Mouse (Mus musculus) limb, embryonic 11.5 days (tissue): ENCODE measurements around the gene Utp4. TPM values are rescaled to one million over a fixed set of nuclear protein-coding genes. Genes with fewer than 3 reads are reported as not detected.
A peak's percentile ranks its signal among the peaks of the same experiment; 100 is the strongest.

Experiments
- ATAC-seq: fragments of 200-750 bp; cut with Nextera tagmentation; 2 replicates; pipeline ENCODE4 v1.8.0; 2017; ENCODE audit warnings: low read depth; ENCODE audit not compliant: insufficient number of reproducible peaks, low FRiP score, low TSS enrichment
- DNase-seq: peaks from one replicate; pipeline ENCODE4 v3.0.0-alpha.2; 2015; ENCODE audit warnings: low spot score
- H3K27ac ChIP-seq: fragments of 300-500 bp; sonication (generic); replicated peaks from 2 replicates; pipeline ENCODE4 v1.5.1; 2014; ENCODE audit warnings: low read depth, mild to moderate bottlenecking, low read length
- H3K27me3 ChIP-seq: fragments of 300-500 bp; sonication (generic); 2 replicates; pipeline ENCODE4 v1.6.1; 2014; ENCODE audit warnings: mild to moderate bottlenecking, low read length, mixed read lengths; ENCODE audit not compliant: control insufficient read depth, insufficient read depth
- H3K36me3 ChIP-seq: fragments of 300-500 bp; sonication (generic); 2 replicates; pipeline ENCODE4 v1.6.1; 2014; ENCODE audit warnings: mild to moderate bottlenecking, low read length, moderate library complexity, mixed read lengths; ENCODE audit not compliant: control insufficient read depth, insufficient read depth
- H3K4me1 ChIP-seq: fragments of 300-500 bp; sonication (generic); 2 replicates; pipeline ENCODE4 v1.6.1; 2014; ENCODE audit warnings: low read length, mixed read lengths; ENCODE audit not compliant: control insufficient read depth, insufficient read depth
- H3K4me2 ChIP-seq: fragments of 300-500 bp; sonication (generic); 2 replicates; pipeline ENCODE4 v1.6.1; 2014; ENCODE audit warnings: low read depth, mild to moderate bottlenecking, moderate library complexity; ENCODE audit not compliant: severe bottlenecking
- H3K4me3 ChIP-seq: fragments of 300-500 bp; sonication (generic); 2 replicates; pipeline ENCODE4 v1.5.1; 2014; ENCODE audit warnings: low read depth, low read length
- H3K9ac ChIP-seq: fragments of 300-500 bp; sonication (generic); 2 replicates; pipeline ENCODE4 v1.6.1; 2014; ENCODE audit warnings: mild to moderate bottlenecking, low read length
- H3K9me3 ChIP-seq: fragments of 300-500 bp; sonication (generic); 2 replicates; pipeline ENCODE4 v1.6.1; 2016; ENCODE audit warnings: low read length; ENCODE audit not compliant: control insufficient read depth
- WGBS: fragments of 180-500 bp; shearing (Covaris S2); extraction: QIAGEN DNeasy Blood & Tissue Kit; methylation state at CpG from one replicate; pipeline ENCODE4 v1.1.7; 2014; 5-methylcytosine and 5-hydroxymethylcytosine counted together
- polyA plus RNA-seq: library from polyadenylated mRNA; unstranded; fragments of >200 nt; fragmentation: Nextera tagmentation; extraction: Ambion mirVana; gene quantifications from 2 replicates; pipeline ENCODE4 v1.2.1, GENCODE M21; 2014

Utp4 gene
- polyA plus RNA-seq, 1 experiment from 2014 or later, result 82.6 TPM

GRCm38 (mm10) chr8:106888803-106889202, 4.6 kb upstream of the Utp4 start:
- H3K36me3 ChIP-seq, result peaks cover 15% of the 10 kb centered on the region; the same call in 1 of the 2 replicates
- ATAC-seq (no peak), DNase-seq (no peak)
- no peaks in the 10 kb centered on the region for H3K9me3 ChIP-seq
- WGBS, result 91% methylated on average over 3 of the region's 3 CpGs
- H3K27ac ChIP-seq, result no peak overlapping the region
- H3K4me1 ChIP-seq, result 0 out of 2 replicates have a peak, but pooled peaks cover 5% of the 10 kb centered on the region
- H3K27me3 ChIP-seq, result no peaks in the 10 kb centered on the region
- no peak overlapping the region for H3K4me2 ChIP-seq
- H3K4me3 ChIP-seq, result no peak overlapping the region
- H3K9ac ChIP-seq, result no peak overlapping the region

GRCm38 (mm10) chr8:106892210-106892805, 1.1 kb upstream of the Utp4 start:
- ATAC-seq, result no peak
- peak overlapping the region; percentile 63 for H3K4me2 ChIP-seq

GRCm38 (mm10) chr8:106892806-106893451, 507 bp upstream of the Utp4 start:
- peak overlapping the region; percentile 97 for H3K9ac ChIP-seq
- peak; percentile 67 for ATAC-seq
- no peaks in the 10 kb centered on the region for H3K9me3 ChIP-seq
- H3K4me3 ChIP-seq, result peak overlapping the region; percentile 84
- under 1% methylated on average over 52 of the region's 57 CpGs for WGBS
- DNase-seq, result no peak
- H3K27me3 ChIP-seq, result no peaks in the 10 kb centered on the region
- 0 out of 2 replicates have a peak, but pooled peaks cover 5% of the 10 kb centered on the region for H3K4me1 ChIP-seq
- no peaks in the 10 kb centered on the region for H3K36me3 ChIP-seq
- H3K27ac ChIP-seq, result peak overlapping the region; percentile 95
- peak overlapping the region; percentile 63 for H3K4me2 ChIP-seq

More at GRCm38 (mm10) chr8:106892210-106892805, 1.1 kb upstream of the Utp4 start:
- peak overlapping the region; percentile 95 for H3K27ac ChIP-seq
- 0 out of 2 replicates have a peak, but pooled peaks cover 5% of the 10 kb centered on the region for H3K4me1 ChIP-seq
- no peaks in the 10 kb centered on the region for H3K27me3 ChIP-seq
- peak; percentile 64 for DNase-seq
- no peaks in the 10 kb centered on the region for H3K36me3 ChIP-seq
- peak overlapping the region; percentile 84 for H3K4me3 ChIP-seq
- H3K9me3 ChIP-seq, result no peaks in the 10 kb centered on the region
- under 1% methylated on average over 15 of the region's 15 CpGs for WGBS
- H3K9ac ChIP-seq, result peak overlapping the region; percentile 97

GRCm38 (mm10) chr8:106899473-106899872, 6.0 kb downstream of the Utp4 start:
- no peak for DNase-seq
- Histone ChIP-seq H3K4me1 (no peaks in the 10 kb centered on the region), H3K27me3 (no peaks in the 10 kb centered on the region), H3K36me3 (peaks cover 18% of the 10 kb centered on the region; the same call in 1 of the 2 replicates), H3K9me3 (no peaks in the 10 kb centered on the region), H3K27ac (no peak overlapping the region), H3K9ac (no peak overlapping the region), H3K4me3 (no peak overlapping the region), H3K4me2 (no peak overlapping the region)
- no peak for ATAC-seq
- WGBS, result 88% methylated on average over 5 of the region's 5 CpGs

- Histone ChIP-seq H3K27me3 (no peaks in the 10 kb centered on the region), H3K27ac (no peak overlapping the region), H3K4me2 (no peak overlapping the region), H3K4me3 (no peak overlapping the region), H3K9ac (no peak overlapping the region), H3K9me3 (no peaks in the 10 kb centered on the region), H3K36me3 (peaks cover 28% of the 10 kb centered on the region), H3K4me1 (no peaks in the 10 kb centered on the region)
- WGBS, result 94% methylated on average over 17 of the region's 17 CpGs
- ATAC-seq (no peak), DNase-seq (peak; percentile 68)
These were observed 12.5 kb downstream of the Utp4 start for GRCm38 (mm10) chr8:106905727-106906480.

GRCm38 (mm10) chr8:106906635-106907034, 13.2 kb downstream of the Utp4 start:
- Histone ChIP-seq H3K36me3 (peaks cover 30% of the 10 kb centered on the region), H3K4me3 (no peak overlapping the region), H3K4me2 (no peak overlapping the region), H3K27me3 (no peaks in the 10 kb centered on the region), H3K9me3 (no peaks in the 10 kb centered on the region), H3K9ac (no peak overlapping the region), H3K27ac (no peak overlapping the region), H3K4me1 (no peaks in the 10 kb centered on the region)
- WGBS, result 95% methylated on average over 6 of the region's 6 CpGs
- DNase-seq, result no peak
- no peak for ATAC-seq

- Histone ChIP-seq H3K4me3 (no peak overlapping the region), H3K4me1 (no peaks in the 10 kb centered on the region), H3K9ac (no peak overlapping the region), H3K27me3 (no peaks in the 10 kb centered on the region), H3K36me3 (peaks cover 32% of the 10 kb centered on the region), H3K9me3 (no peaks in the 10 kb centered on the region), H3K4me2 (no peak overlapping the region), H3K27ac (no peak overlapping the region)
- ATAC-seq (no peak), DNase-seq (no peak)
- 91% methylated on average over 6 of the region's 6 CpGs for WGBS
These were observed 14.0 kb downstream of the Utp4 start for GRCm38 (mm10) chr8:106907450-106907849.

- Histone ChIP-seq H3K27me3 (no peaks in the 10 kb centered on the region), H3K36me3 (peaks cover 35% of the 10 kb centered on the region), H3K4me2 (no peak overlapping the region), H3K4me1 (no peaks in the 10 kb centered on the region), H3K9ac (no peak overlapping the region), H3K9me3 (no peaks in the 10 kb centered on the region), H3K27ac (no peak overlapping the region), H3K4me3 (no peak overlapping the region)
- 93% methylated on average over 7 of the region's 7 CpGs for WGBS
- ATAC-seq (no peak), DNase-seq (no peak)
These were observed 14.9 kb downstream of the Utp4 start for GRCm38 (mm10) chr8:106908291-106908690.
